Mouse (Mus musculus) hindbrain, embryonic 11.5 days (tissue): ENCODE data around the gene Rasgrp3. TPM values are rescaled to one million over a fixed set of nuclear protein-coding genes. Genes with fewer than 3 reads are reported as not detected.

Experiments
- ATAC-seq: fragments of 200-750 bp; cut with Nextera tagmentation; 2 replicates; pipeline ENCODE4 v1.8.0; 2017; ENCODE audit warnings: mild to moderate bottlenecking, moderate TSS enrichment, moderate library complexity; ENCODE audit not compliant: low FRiP score
- DNase-seq: peaks from one replicate; pipeline ENCODE4 v3.0.0-alpha.2; 2015; ENCODE audit warnings: low spot score
- H3K27ac ChIP-seq: fragments of 300-500 bp; sonication (generic); 2 replicates; pipeline ENCODE4 v1.5.1; 2014; ENCODE audit warnings: mild to moderate bottlenecking, low read depth, low read length
- H3K27me3 ChIP-seq: fragments of 300-500 bp; sonication (generic); 2 replicates; pipeline ENCODE4 v1.6.1; 2014; ENCODE audit warnings: mild to moderate bottlenecking, low read length, moderate library complexity, mixed read lengths; ENCODE audit not compliant: control insufficient read depth, insufficient read depth
- H3K36me3 ChIP-seq: fragments of 300-500 bp; sonication (generic); 2 replicates; pipeline ENCODE4 v1.6.1; 2014; ENCODE audit warnings: mild to moderate bottlenecking, low read length, moderate library complexity, mixed read lengths; ENCODE audit not compliant: control insufficient read depth, insufficient read depth
- H3K4me1 ChIP-seq: fragments of 300-500 bp; sonication (generic); replicated peaks from 2 replicates; pipeline ENCODE4 v1.6.1; 2014; ENCODE audit warnings: low read length, mixed read lengths; ENCODE audit not compliant: control insufficient read depth, insufficient read depth
- H3K4me2 ChIP-seq: fragments of 300-500 bp; sonication (generic); replicated peaks from 2 replicates; pipeline ENCODE4 v1.6.1; 2014; ENCODE audit warnings: mild to moderate bottlenecking, low read depth, low read length
- H3K4me3 ChIP-seq: fragments of 300-500 bp; sonication (generic); 2 replicates; pipeline ENCODE4 v1.5.1; 2014; ENCODE audit warnings: low read depth, low read length
- H3K9ac ChIP-seq: fragments of 300-500 bp; sonication (generic); 2 replicates; pipeline ENCODE4 v1.6.1; 2014; ENCODE audit warnings: low read depth, low read length
- H3K9me3 ChIP-seq: fragments of 300-500 bp; sonication (generic); 2 replicates; pipeline ENCODE4 v1.6.1; 2016; ENCODE audit warnings: low read length; ENCODE audit not compliant: control insufficient read depth
- WGBS: fragments of 180-500 bp; shearing (Covaris S2); extraction: QIAGEN DNeasy Blood & Tissue Kit; methylation state at CpG from one replicate; pipeline ENCODE4 v1.1.7; 2014; 5-methylcytosine and 5-hydroxymethylcytosine counted together
- polyA plus RNA-seq: library from polyadenylated mRNA; unstranded; fragments of >200 nt; fragmentation: Nextera tagmentation; extraction: Ambion mirVana; gene quantifications from 2 replicates; pipeline ENCODE4 v1.2.1, GENCODE M21; 2014

Gene Rasgrp3
- polyA plus RNA-seq, 1 experiment from 2014 or later: 7.6 TPM

DNA sequence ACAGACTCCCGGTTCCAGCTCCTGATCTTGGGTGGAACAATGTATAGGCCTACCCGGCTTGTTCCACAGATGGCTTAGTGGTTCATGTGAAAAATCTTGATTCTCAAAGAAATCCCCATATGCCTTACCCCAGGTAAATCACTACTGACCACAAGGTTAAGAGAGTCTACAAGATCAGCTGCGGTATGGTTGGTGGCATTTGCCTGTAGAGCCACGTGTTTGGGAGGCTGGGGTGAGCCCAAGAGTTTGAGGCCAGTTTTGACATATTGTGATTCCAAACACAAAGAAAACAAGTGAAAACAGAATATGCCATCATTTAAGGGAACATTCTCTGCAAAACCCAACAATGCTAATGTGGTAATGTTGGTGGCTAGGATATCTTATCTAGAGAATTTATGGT lies 99.9 kb downstream of the Rasgrp3 start:
- Histone ChIP-seq H3K36me3 (peaks cover 9% of the 10 kb centered on the region; the same call in 1 of the 2 replicates), H3K27ac (no peak overlapping the region), H3K9ac (no peak overlapping the region), H3K4me1 (no peaks in the 10 kb centered on the region), H3K4me2 (no peak overlapping the region), H3K9me3 (no peaks in the 10 kb centered on the region), H3K4me3 (no peak overlapping the region), H3K27me3 (no peaks in the 10 kb centered on the region)
- WGBS: 89% methylated on average over 4 of the region's 4 CpGs
- no peak for DNase-seq
- ATAC-seq: no peak

DNA sequence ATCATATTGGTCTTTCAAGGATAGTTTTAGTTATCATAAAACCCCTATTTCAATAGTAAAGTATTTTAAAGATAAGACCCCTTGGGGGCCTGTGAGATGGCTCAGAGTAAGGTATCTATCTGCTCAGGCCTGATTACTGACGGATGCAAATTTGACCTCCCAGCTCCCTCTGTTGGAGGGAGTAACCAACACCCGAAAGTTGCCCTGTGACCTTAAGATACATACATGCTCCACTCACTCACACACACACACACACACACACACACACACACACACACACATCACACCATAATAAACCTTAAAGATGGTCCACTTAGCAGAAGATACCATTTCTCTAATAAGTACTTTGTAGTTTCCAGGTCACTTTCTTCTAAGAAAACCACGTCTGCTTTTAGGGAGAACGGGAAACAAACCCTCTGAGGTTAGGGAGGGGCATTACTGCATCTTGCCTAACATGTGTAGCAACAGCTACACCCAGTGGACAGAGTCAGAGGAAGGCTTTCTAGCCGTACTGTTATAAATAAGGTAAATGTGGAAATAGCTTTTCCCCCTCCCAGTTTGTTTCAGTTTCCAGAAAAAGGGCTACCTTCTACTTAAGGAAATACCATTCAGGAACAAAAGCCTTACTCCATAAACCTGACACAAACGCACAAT lies 100.8 kb downstream of the Rasgrp3 start:
- Histone ChIP-seq H3K27ac (no peak overlapping the region), H3K9me3 (no peaks in the 10 kb centered on the region), H3K9ac (no peak overlapping the region), H3K27me3 (no peaks in the 10 kb centered on the region), H3K4me2 (no peak overlapping the region), H3K4me3 (no peak overlapping the region), H3K36me3 (peaks cover 9% of the 10 kb centered on the region; the same call in 1 of the 2 replicates), H3K4me1 (no peaks in the 10 kb centered on the region)
- peak; percentile 38 for DNase-seq
- whole genome bisulfite sequencing: 52% methylated on average over 6 of the region's 6 CpGs
- ATAC-seq: no peak

DNA sequence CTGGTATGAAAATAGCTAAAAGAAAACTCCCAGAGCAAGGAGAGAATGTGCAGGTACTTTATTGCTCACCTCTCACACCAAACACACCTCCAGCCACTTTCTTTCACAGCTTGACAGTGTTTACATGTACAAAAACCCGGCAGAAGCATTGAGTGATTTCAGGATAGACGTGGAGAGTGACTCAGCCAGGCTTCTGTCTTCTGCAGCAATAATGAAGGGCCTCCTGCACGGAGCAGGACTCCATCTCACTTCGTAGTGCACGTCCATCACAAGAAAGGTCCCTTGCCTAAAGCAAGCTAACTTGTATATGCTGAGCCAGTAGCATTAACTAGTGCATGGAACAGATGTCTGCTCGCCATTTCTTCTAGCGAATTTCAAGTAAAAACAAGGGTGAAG lies 101.4 kb downstream of the Rasgrp3 start:
- Histone ChIP-seq H3K9me3 (no peaks in the 10 kb centered on the region), H3K36me3 (peaks cover 9% of the 10 kb centered on the region; the same call in 1 of the 2 replicates), H3K9ac (no peak overlapping the region), H3K27ac (no peak overlapping the region), H3K4me1 (no peaks in the 10 kb centered on the region), H3K4me2 (no peak overlapping the region), H3K4me3 (no peak overlapping the region), H3K27me3 (no peaks in the 10 kb centered on the region)
- no peak for DNase-seq
- 88% methylated on average over 7 of the region's 7 CpGs for WGBS
- ATAC-seq: no peak

DNA sequence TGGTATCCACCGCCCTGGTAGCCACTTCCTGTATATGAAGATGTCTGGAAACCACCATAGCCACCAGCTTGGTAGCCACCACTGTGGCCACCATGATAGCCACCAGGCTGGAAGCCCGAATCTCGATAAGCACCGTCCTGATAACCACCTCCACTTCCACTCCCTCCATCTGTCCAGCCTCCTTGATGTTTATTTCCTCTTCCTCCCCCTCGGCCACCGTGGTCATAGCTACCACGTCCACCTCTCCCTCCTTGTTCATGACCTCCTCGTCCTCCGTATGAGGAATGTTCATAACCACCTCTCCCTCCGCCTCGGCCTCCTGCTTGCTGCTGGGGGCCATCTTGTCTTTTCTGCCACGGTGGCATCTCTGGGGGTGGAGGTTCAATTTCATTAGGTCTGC lies 102.7 kb downstream of the Rasgrp3 start:
- Histone ChIP-seq H3K4me2 (no peak overlapping the region), H3K36me3 (peaks cover 9% of the 10 kb centered on the region; the same call in 1 of the 2 replicates), H3K27ac (no peak overlapping the region), H3K9me3 (no peaks in the 10 kb centered on the region), H3K27me3 (no peaks in the 10 kb centered on the region), H3K4me3 (no peak overlapping the region), H3K9ac (no peak overlapping the region), H3K4me1 (no peaks in the 10 kb centered on the region)
- no peak for ATAC-seq
- DNase-seq: no peak
- 96% methylated on average over 12 of the region's 12 CpGs for WGBS

DNA sequence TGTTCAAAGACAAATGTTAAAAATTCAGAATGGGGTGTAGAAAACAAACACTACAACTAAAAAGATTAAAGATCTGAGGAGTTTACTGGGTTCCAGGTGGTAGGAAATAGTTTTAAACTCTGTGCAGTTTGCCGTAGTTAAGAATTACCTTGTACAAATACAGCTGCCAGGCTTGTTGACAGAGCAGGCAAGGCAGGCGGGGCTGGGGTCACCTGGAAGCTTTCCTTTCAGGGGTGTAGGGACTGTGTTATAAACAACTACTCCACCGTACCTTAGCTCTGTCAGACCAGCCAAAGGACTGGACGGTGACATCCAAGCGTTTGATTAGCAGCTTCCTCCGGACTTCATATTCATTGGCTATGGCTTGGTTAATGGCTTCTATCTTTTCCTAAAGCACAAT lies 103.4 kb downstream of the Rasgrp3 start:
- Histone ChIP-seq H3K9me3 (no peaks in the 10 kb centered on the region), H3K4me3 (no peak overlapping the region), H3K9ac (no peak overlapping the region), H3K4me1 (no peaks in the 10 kb centered on the region), H3K4me2 (no peak overlapping the region), H3K27ac (no peak overlapping the region), H3K36me3 (peaks cover 9% of the 10 kb centered on the region; the same call in 1 of the 2 replicates), H3K27me3 (no peaks in the 10 kb centered on the region)
- WGBS: 96% methylated on average over 6 of the region's 6 CpGs
- ATAC-seq (no peak), DNase-seq (no peak)

DNA sequence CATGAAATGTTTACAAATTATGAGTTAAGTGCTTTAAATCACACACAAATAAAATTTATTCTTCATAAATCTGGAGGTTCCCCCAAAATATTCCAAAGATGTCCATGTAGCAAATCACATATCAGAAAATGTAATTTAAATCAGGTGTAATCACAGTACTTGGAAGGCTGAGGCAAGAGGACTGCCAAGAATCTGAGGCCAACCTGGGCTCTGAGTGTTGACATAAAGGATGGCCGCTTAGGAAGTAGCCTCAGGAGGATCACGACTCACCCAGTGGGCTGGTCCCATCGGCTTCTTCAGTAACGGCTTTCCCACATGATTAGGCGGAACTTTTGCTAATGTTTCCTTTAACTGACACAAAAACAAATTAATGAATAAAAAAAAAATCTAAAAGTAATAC lies 104.1 kb downstream of the Rasgrp3 start:
- DNase-seq (no peak), ATAC-seq (no peak)
- Histone ChIP-seq H3K27ac (no peak overlapping the region), H3K36me3 (peaks cover 9% of the 10 kb centered on the region; the same call in 1 of the 2 replicates), H3K4me1 (no peaks in the 10 kb centered on the region), H3K9ac (no peak overlapping the region), H3K4me2 (no peak overlapping the region), H3K27me3 (no peaks in the 10 kb centered on the region), H3K9me3 (no peaks in the 10 kb centered on the region), H3K4me3 (no peak overlapping the region)
- 94% methylated on average over 5 of the region's 5 CpGs for WGBS

DNA sequence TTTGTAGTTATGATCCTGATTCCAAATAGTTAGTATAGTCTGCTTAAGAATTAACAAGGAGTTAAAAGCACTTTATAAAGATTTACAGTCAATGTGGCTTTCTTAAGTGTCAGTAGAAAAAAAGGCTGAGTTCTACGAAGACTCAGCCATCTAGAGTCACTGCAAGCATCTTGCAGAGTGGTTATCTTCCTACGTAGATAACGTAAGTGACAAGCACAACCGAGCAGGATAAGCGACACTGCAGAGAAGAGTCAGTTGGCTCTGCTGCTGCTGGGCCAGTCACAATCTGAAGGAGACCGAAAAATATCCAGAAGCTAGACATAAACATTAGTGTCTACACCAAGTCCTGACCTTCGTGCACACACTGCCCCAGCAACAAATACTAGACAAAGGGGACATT lies 107.7 kb downstream of the Rasgrp3 start:
- Histone ChIP-seq H3K27ac (no peak overlapping the region), H3K27me3 (no peaks in the 10 kb centered on the region), H3K4me1 (no peaks in the 10 kb centered on the region), H3K9me3 (no peaks in the 10 kb centered on the region), H3K36me3 (peaks cover 6% of the 10 kb centered on the region; the same call in 1 of the 2 replicates), H3K4me2 (no peak overlapping the region), H3K9ac (no peak overlapping the region), H3K4me3 (no peak overlapping the region)
- DNase-seq (no peak), ATAC-seq (no peak)
- 90% methylated on average over 7 of the region's 7 CpGs for WGBS

DNA sequence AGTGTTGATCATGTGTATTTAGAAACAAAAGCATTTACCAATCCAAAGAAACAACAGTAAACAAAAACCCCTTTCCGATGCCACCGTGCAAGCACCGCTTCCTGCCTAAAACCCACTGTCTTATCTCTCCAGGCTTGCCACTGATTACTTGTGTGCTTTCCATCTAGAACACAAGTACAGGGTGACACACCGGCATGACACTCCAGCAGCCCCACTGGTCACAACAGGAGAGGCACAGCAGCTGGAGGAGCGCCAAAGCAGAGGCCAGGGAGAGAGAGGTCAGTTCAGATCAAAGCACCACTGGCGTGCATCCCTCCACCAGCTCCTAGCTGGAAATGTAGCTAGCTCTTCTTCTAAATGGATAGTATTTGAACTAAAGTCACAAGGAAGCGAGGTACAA lies 108.6 kb downstream of the Rasgrp3 start:
- DNase-seq: no peak
- 0 out of 2 replicates have a peak, but pooled peaks cover under 1% of the 10 kb centered on the region for H3K36me3 ChIP-seq
- ATAC-seq: no peak
- no peaks in the 10 kb centered on the region for H3K9me3 ChIP-seq
- H3K4me2 ChIP-seq: no peak overlapping the region
- H3K4me1 ChIP-seq: no peaks in the 10 kb centered on the region
- H3K27me3 ChIP-seq: no peaks in the 10 kb centered on the region
- H3K9ac ChIP-seq: no peak overlapping the region
- no peak overlapping the region for H3K4me3 ChIP-seq
- 86% methylated on average over 7 of the region's 7 CpGs for WGBS
- H3K27ac ChIP-seq: no peak overlapping the region

DNA sequence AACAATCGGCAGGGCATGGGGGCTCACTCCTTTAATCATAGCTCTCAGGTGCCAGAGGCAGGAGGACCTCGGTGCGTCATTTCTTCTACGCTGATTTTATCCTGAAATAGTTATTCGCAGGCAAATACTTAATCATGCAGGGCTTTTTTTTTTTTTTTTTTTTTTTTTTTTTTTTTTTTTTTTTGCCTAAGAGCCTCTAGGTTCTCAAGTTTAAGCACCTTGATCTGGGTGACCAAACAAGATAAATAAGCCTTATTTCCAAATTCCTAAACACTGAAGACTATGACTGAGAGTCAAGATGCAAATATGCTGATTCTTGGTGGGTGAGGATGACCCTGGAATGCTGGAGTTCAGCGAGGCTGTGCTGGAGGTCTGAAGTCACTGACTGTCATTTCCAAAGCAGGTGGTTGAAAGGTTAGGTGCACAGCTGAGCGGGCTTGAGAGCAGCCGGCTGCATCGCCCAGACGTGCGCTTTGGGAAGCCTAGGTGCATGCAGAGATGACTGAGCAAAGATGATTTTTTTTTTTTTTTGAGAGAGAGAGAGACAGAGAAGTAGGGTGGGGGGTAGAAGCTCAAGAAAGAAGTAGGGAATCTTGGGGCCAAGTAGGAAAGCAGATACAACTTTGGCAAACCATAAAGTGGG lies 115.2 kb downstream of the Rasgrp3 start:
- H3K4me1 ChIP-seq: no peaks in the 10 kb centered on the region
- peak overlapping the region; percentile 80 for H3K9ac ChIP-seq
- H3K36me3 ChIP-seq: no peaks in the 10 kb centered on the region
- H3K27me3 ChIP-seq: no peaks in the 10 kb centered on the region
- H3K4me2 ChIP-seq: peak overlapping the region; percentile 52
- WGBS: 41% methylated on average over 11 of the region's 11 CpGs
- no peak for ATAC-seq
- H3K9me3 ChIP-seq: no peaks in the 10 kb centered on the region
- peak overlapping the region; percentile 64 for H3K4me3 ChIP-seq
- peak; percentile 33 for DNase-seq
- no peak overlapping the region for H3K27ac ChIP-seq
